Mouse (Mus musculus): ENCODE measurements around the gene Srpk2. TPM values are rescaled to one million over a fixed set of nuclear protein-coding genes. Genes with fewer than 3 reads are reported as not detected.

Gene Srpk2
- polyA plus RNA-seq, 1 experiment = 4.9 TPM

DNA sequence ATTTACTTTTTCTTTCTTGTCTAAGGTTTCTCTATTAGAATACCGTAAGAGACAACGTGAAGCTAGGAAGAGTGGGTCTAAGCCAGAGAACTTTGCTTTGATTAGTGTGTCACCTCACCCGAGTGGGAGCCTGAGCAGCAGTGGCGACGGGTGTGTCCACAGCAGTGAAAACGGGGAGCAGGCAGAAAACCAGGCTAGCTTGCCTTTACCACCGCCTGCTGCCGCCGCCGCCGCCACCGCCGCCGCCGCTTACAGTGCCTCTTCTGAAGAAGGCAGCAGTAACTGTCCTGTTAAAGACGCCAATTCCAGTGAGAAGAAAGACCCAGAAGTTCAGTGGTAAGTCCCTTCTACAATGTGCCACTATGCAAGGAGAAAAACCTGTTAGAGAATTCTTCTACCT, 185.2 kb downstream of the Srpk2 start:
- Histone ChIP-seq H3K36me3 (ENCODE audit: control insufficient read depth, insufficient read depth) (peaks cover 90% of the 10 kb centered on the region), H3K79me3 (ENCODE audit: low read depth) (no peaks in the 10 kb centered on the region), H3K27me3 (ENCODE audit: control insufficient read depth, insufficient read depth, insufficient read length) (no peaks in the 10 kb centered on the region), H3K4me3 (ENCODE audit: insufficient read depth, poor library complexity, severe bottlenecking) (no peak overlapping the region), H3ac (ENCODE audit: control insufficient read depth, insufficient read length, low read depth) (no peak overlapping the region), H3K79me2 (ENCODE audit: control insufficient read depth, insufficient read depth) (no peaks in the 10 kb centered on the region)
- TF ChIP-seq MAX (IDR thresholded peaks at IDR 0.05) (no peak), MYOG (IDR thresholded peaks at IDR 0.05; ENCODE audit: control insufficient read depth, extremely low read depth, insufficient read length) (no peak), USF1 (IDR thresholded peaks at IDR 0.05; ENCODE audit: low read depth) (no peak), CTCF (IDR thresholded peaks at IDR 0.05; ENCODE audit: control insufficient read depth, insufficient read depth, insufficient read length) (no peak), CEBPB (IDR thresholded peaks at IDR 0.05; ENCODE audit: low read depth) (no peak), FOSL1 (IDR thresholded peaks at IDR 0.05; ENCODE audit: insufficient read depth, low read length, poor library complexity, severe bottlenecking) (no peak), MYOD1 (IDR thresholded peaks at IDR 0.05; ENCODE audit: control insufficient read depth, insufficient read length, low read depth) (no peak)

DNA sequence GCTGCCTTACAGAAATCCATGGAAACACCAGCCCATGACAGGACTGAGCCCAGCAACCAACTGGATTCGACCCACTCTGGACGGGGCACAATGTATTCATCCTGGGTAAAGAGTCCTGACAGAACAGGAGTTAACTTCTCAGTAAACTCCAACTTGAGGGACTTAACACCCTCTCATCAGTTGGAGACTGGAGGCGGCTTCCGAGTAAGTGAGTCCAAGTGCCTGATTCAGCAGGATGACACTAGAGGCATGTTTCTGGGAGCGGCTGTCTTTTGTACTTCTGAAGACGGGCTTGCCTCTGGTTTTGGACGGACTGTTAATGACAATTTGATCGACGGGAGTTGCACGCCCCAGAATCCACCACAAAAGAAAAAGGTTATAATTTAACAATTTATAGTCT, 186.5 kb downstream of the Srpk2 start:
- no peaks in the 10 kb centered on the region for H3K79me3 ChIP-seq (ENCODE audit: low read depth)
- no peaks in the 10 kb centered on the region for H3K79me2 ChIP-seq (ENCODE audit: control insufficient read depth, insufficient read depth)
- H3ac ChIP-seq (ENCODE audit: control insufficient read depth, insufficient read length, low read depth) = no peak overlapping the region
- peaks cover 91% of the 10 kb centered on the region for H3K36me3 ChIP-seq (ENCODE audit: control insufficient read depth, insufficient read depth)
- no peaks in the 10 kb centered on the region for H3K27me3 ChIP-seq (ENCODE audit: control insufficient read depth, insufficient read depth, insufficient read length)
- no peak overlapping the region for H3K4me3 ChIP-seq (ENCODE audit: insufficient read depth, poor library complexity, severe bottlenecking)
- no peak for TF ChIP-seq CEBPB (IDR thresholded peaks at IDR 0.05; ENCODE audit: low read depth)

DNA sequence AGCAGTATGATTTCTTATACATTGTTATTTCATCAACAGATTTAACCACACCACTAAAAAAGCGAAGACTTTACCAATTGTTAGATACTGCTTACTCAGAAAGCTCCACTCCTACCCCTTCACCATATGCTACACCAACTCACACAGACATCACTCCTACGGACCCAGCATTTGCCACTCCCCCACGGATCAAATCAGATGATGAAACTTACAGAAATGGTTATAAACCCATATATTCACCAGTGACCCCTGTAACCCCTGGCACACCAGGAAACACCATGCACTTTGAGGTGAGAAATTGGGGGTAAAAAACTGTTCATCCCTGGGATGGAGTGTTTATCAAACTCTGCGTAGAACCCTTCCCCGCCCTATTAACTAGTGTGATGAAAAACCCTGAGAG, 187.5 kb downstream of the Srpk2 start:
- Histone ChIP-seq H3K36me3 (ENCODE audit: control insufficient read depth, insufficient read depth) (peaks cover 93% of the 10 kb centered on the region), H3K4me3 (ENCODE audit: insufficient read depth, poor library complexity, severe bottlenecking) (no peak overlapping the region), H3K27me3 (ENCODE audit: control insufficient read depth, insufficient read depth, insufficient read length) (no peaks in the 10 kb centered on the region), H3K79me3 (ENCODE audit: low read depth) (no peaks in the 10 kb centered on the region), H3ac (ENCODE audit: control insufficient read depth, insufficient read length, low read depth) (no peak overlapping the region), H3K79me2 (ENCODE audit: control insufficient read depth, insufficient read depth) (no peaks in the 10 kb centered on the region)
- no peak for TF ChIP-seq MYOD1 (IDR thresholded peaks at IDR 0.05; ENCODE audit: control insufficient read depth, insufficient read length, low read depth)
- no peak for TF ChIP-seq CTCF (IDR thresholded peaks at IDR 0.05; ENCODE audit: control insufficient read depth, insufficient read depth, insufficient read length)
- no peak for TF ChIP-seq FOSL1 (IDR thresholded peaks at IDR 0.05; ENCODE audit: insufficient read depth, low read length, poor library complexity, severe bottlenecking)
- TF ChIP-seq USF1 (IDR thresholded peaks at IDR 0.05; ENCODE audit: low read depth) = no peak
- no peak for TF ChIP-seq MYOG (IDR thresholded peaks at IDR 0.05; ENCODE audit: control insufficient read depth, extremely low read depth, insufficient read length)

DNA sequence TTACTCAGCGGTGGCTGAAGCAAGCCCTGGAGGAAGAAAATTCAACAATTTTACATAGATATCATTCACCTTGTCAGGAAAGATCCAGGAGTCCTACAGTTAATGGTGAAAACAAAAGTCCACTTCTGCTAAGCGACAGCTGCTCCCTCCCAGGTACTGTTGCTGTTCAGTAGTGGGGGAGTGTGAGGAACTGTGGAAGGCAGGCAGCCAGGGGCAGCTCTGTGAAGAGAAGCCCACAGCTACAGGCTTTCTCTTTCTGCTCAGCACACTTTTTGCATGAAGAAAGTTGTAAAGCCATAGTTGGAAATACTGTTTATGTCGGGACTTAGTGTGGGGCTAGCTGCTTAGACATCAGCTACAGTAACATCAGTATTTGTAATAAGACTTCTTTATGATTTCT, 188.0 kb downstream of the Srpk2 start:
- Histone ChIP-seq H3K36me3 (ENCODE audit: control insufficient read depth, insufficient read depth) (peaks cover 93% of the 10 kb centered on the region), H3K79me3 (ENCODE audit: low read depth) (no peaks in the 10 kb centered on the region), H3K27me3 (ENCODE audit: control insufficient read depth, insufficient read depth, insufficient read length) (no peaks in the 10 kb centered on the region), H3K79me2 (ENCODE audit: control insufficient read depth, insufficient read depth) (no peaks in the 10 kb centered on the region), H3ac (ENCODE audit: control insufficient read depth, insufficient read length, low read depth) (no peak overlapping the region), H3K4me3 (ENCODE audit: insufficient read depth, poor library complexity, severe bottlenecking) (no peak overlapping the region)
- no peak for TF ChIP-seq CEBPB (IDR thresholded peaks at IDR 0.05; ENCODE audit: low read depth)
- no peak for TF ChIP-seq CTCF (IDR thresholded peaks at IDR 0.05; ENCODE audit: control insufficient read depth, insufficient read depth, insufficient read length)
- TF ChIP-seq USF1 (IDR thresholded peaks at IDR 0.05; ENCODE audit: low read depth) = no peak
- TF ChIP-seq MYOG (IDR thresholded peaks at IDR 0.05; ENCODE audit: control insufficient read depth, extremely low read depth, insufficient read length) = no peak
- no peak for TF ChIP-seq FOSL1 (IDR thresholded peaks at IDR 0.05; ENCODE audit: insufficient read depth, low read length, poor library complexity, severe bottlenecking)

DNA sequence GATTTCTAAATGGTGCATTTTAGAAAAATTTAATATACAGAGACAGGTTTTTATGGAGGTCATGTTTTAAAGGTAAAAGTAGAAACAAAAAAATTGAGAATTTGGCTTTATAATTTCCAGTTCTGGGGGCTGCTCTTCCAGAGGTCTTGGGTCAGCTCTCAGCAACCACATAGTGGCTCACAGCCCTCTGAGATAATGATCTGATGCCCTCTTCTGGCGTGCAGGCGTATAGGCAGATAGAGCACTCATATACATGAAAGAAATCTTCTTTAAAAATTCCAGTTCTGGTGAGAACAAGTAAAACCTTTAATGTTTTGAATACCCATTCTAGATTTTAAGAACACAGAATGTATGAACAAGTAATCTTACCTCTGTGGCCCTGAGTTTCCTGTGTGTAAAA, 193.6 kb downstream of the Srpk2 start:
- no peak for TF ChIP-seq MYOD1 (IDR thresholded peaks at IDR 0.05; ENCODE audit: control insufficient read depth, insufficient read length, low read depth)
- no peak for TF ChIP-seq CTCF (IDR thresholded peaks at IDR 0.05; ENCODE audit: control insufficient read depth, insufficient read depth, insufficient read length)
- TF ChIP-seq FOSL1 (IDR thresholded peaks at IDR 0.05; ENCODE audit: insufficient read depth, low read length, poor library complexity, severe bottlenecking) = no peak
- TF ChIP-seq MYOG (IDR thresholded peaks at IDR 0.05; ENCODE audit: control insufficient read depth, extremely low read depth, insufficient read length) = no peak
- no peak for TF ChIP-seq USF1 (IDR thresholded peaks at IDR 0.05; ENCODE audit: low read depth)
- no peak for TF ChIP-seq CEBPB (IDR thresholded peaks at IDR 0.05; ENCODE audit: low read depth)
- no peak for TF ChIP-seq MAX (IDR thresholded peaks at IDR 0.05)
- H3ac ChIP-seq (ENCODE audit: control insufficient read depth, insufficient read length, low read depth) = no peak overlapping the region
- H3K27me3 ChIP-seq (ENCODE audit: control insufficient read depth, insufficient read depth, insufficient read length) = no peaks in the 10 kb centered on the region
- no peaks in the 10 kb centered on the region for H3K79me3 ChIP-seq (ENCODE audit: low read depth)
- no peaks in the 10 kb centered on the region for H3K79me2 ChIP-seq (ENCODE audit: control insufficient read depth, insufficient read depth)
- H3K36me3 ChIP-seq (ENCODE audit: control insufficient read depth, insufficient read depth) = peaks cover 86% of the 10 kb centered on the region
- no peak overlapping the region for H3K4me3 ChIP-seq (ENCODE audit: insufficient read depth, poor library complexity, severe bottlenecking)

DNA sequence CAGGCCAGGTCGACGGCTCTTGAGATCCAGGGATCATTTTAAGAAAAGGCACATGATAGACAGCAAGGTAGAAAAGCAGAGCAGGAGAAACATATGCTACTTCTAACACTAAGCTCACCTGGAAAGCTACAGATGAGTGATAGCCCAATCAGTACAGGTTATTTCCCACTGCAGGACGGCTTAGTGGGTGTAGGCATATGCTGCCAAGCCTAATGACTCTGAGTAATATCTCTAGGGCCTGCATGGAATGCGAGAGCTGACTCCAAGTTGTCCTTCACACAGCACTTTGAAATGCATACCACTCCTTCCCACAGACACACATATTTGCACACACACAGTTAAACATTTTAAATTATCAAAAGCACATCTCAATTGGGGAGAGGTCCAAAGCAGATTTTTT, 195.2 kb downstream of the Srpk2 start:
- Histone ChIP-seq H3K79me3 (ENCODE audit: low read depth) (no peaks in the 10 kb centered on the region), H3K79me2 (ENCODE audit: control insufficient read depth, insufficient read depth) (no peaks in the 10 kb centered on the region), H3K4me3 (ENCODE audit: insufficient read depth, poor library complexity, severe bottlenecking) (no peak overlapping the region), H3K27me3 (ENCODE audit: control insufficient read depth, insufficient read depth, insufficient read length) (no peaks in the 10 kb centered on the region), H3ac (ENCODE audit: control insufficient read depth, insufficient read length, low read depth) (no peak overlapping the region), H3K36me3 (ENCODE audit: control insufficient read depth, insufficient read depth) (peaks cover 90% of the 10 kb centered on the region)
- no peak for TF ChIP-seq CEBPB (IDR thresholded peaks at IDR 0.05; ENCODE audit: low read depth)
- no peak for TF ChIP-seq MYOD1 (IDR thresholded peaks at IDR 0.05; ENCODE audit: control insufficient read depth, insufficient read length, low read depth)
- TF ChIP-seq FOSL1 (IDR thresholded peaks at IDR 0.05; ENCODE audit: insufficient read depth, low read length, poor library complexity, severe bottlenecking) = no peak
- no peak for TF ChIP-seq USF1 (IDR thresholded peaks at IDR 0.05; ENCODE audit: low read depth)
- TF ChIP-seq MAX (IDR thresholded peaks at IDR 0.05) = no peak
- TF ChIP-seq CTCF (IDR thresholded peaks at IDR 0.05; ENCODE audit: control insufficient read depth, insufficient read depth, insufficient read length) = no peak
- TF ChIP-seq MYOG (IDR thresholded peaks at IDR 0.05; ENCODE audit: control insufficient read depth, extremely low read depth, insufficient read length) = no peak
